Mouse (Mus musculus) c-Kit-positive CD71-negative TER-119-negative erythroid progenitor cells, embryonic 14.5 days (primary cell): Measurements from ENCODE around the gene Qprt.
"Not testable (repeated sequence)": the region's sequence is repeated elsewhere in the genome, so short reads cannot be mapped to it uniquely, and the experiment has no call there.

Experiments
- DNase-seq: peaks from one replicate; pipeline ENCODE4 v3.0.0-alpha.2; 2013; ENCODE audit warnings: low read depth

Qprt gene

GRCm38 (mm10) chr7:127098521-127098920 lies 23.5 kb downstream of the Qprt start:
- DNase-seq = no peak

- no peak for DNase-seq
Observed at GRCm38 (mm10) chr7:127096456-127096855, 25.6 kb downstream of the Qprt start.

- DNase-seq = no peak
Observed at GRCm38 (mm10) chr7:127093914-127094313, 28.1 kb downstream of the Qprt start.

GRCm38 (mm10) chr7:127091114-127091896 lies 30.7 kb downstream of the Qprt start, which contains the start of gene AI467606:
Gene AI467606, plus strand, starts transcription at chr7:127091359.
- DNase-seq = peak; percentile 94

GRCm38 (mm10) chr7:127090154-127091113 lies 31.6 kb downstream of the Qprt start:
- no peak for DNase-seq

GRCm38 (mm10) chr7:127088901-127089845 lies 32.9 kb downstream of the Qprt start:
- DNase-seq = no peak

GRCm38 (mm10) chr7:127088083-127088482 lies 33.9 kb downstream of the Qprt start:
- DNase-seq = no peak

- DNase-seq = not testable (repeated sequence)
Observed at GRCm38 (mm10) chr7:127087278-127088010, 34.6 kb downstream of the Qprt start, which contains the start of gene Zg16. Gene Zg16, minus strand, starts transcription at chr7:127087328.

- not testable (repeated sequence) for DNase-seq
Observed at GRCm38 (mm10) chr7:127085751-127086150, 36.3 kb downstream of the Qprt start.

- DNase-seq = no peak
Observed at GRCm38 (mm10) chr7:127084794-127085193, 37.2 kb downstream of the Qprt start.

GRCm38 (mm10) chr7:127083689-127084088 lies 38.3 kb downstream of the Qprt start:
- no peak for DNase-seq

- DNase-seq = no peak
Observed at GRCm38 (mm10) chr7:127082995-127083394, 39.0 kb downstream of the Qprt start.

- no peak for DNase-seq
Observed at GRCm38 (mm10) chr7:127082271-127082670, 39.8 kb downstream of the Qprt start.

GRCm38 (mm10) chr7:127080045-127080444 lies 42.0 kb downstream of the Qprt start:
- DNase-seq = no peak

- no peak for DNase-seq
Observed at GRCm38 (mm10) chr7:127077692-127078091, 44.3 kb downstream of the Qprt start.

- DNase-seq = no peak
Observed at GRCm38 (mm10) chr7:127076188-127076587, 45.8 kb downstream of the Qprt start.

- DNase-seq = no peak
Observed at GRCm38 (mm10) chr7:127073221-127073620, 48.8 kb downstream of the Qprt start.

GRCm38 (mm10) chr7:127070871-127071413 lies 51.1 kb downstream of the Qprt start:
- no peak for DNase-seq

- no peak for DNase-seq
Observed at GRCm38 (mm10) chr7:127066317-127066716, 55.7 kb downstream of the Qprt start.

- no peak for DNase-seq
Observed at GRCm38 (mm10) chr7:127065538-127065937, 56.5 kb downstream of the Qprt start.
